Mouse (Mus musculus) heart, embryonic 14.5 days (tissue): Measurements from ENCODE around the gene Gamt. TPM values are rescaled to one million over a fixed set of nuclear protein-coding genes. Genes with fewer than 3 reads are reported as not detected.
A peak's percentile ranks its signal among the peaks of the same experiment; 100 is the strongest.

Experiments used
- ATAC-seq: fragments of 200-750 bp; cut with Nextera tagmentation; 2 replicates; pipeline ENCODE4 v1.8.0; 2017; ENCODE audit warnings: low read depth, moderate TSS enrichment; ENCODE audit not compliant: insufficient number of reproducible peaks, insufficient read depth, low FRiP score
- H3K27ac ChIP-seq, 2 experiments: fragments of 200-500 bp in 1 of 2; fragments of 300-500 bp in 1 of 2; sonication (generic) in 1 of 2; replicated peaks in 1 of 2; 2 replicates each; pipeline ENCODE4 v1.5.1; 2012 to 2014; ENCODE audit warnings: low read depth in 2 of 2, low read length in 2 of 2, control low read depth in 1 of 2, mild to moderate bottlenecking in 1 of 2, mixed read lengths in 1 of 2; ENCODE audit not compliant: control insufficient read depth in 1 of 2, insufficient read depth in 1 of 2
- H3K27me3 ChIP-seq: fragments of 300-500 bp; sonication (generic); 2 replicates; pipeline ENCODE4 v1.6.1; 2014; ENCODE audit warnings: mild to moderate bottlenecking, low read length, control low read depth; ENCODE audit not compliant: control insufficient read depth, insufficient read depth
- H3K36me3 ChIP-seq: fragments of 300-500 bp; sonication (generic); 2 replicates; pipeline ENCODE4 v1.6.1; 2014; ENCODE audit warnings: mild to moderate bottlenecking, control low read depth, low read length, mixed read lengths; ENCODE audit not compliant: control insufficient read depth, insufficient read depth
- H3K4me1 ChIP-seq, 2 experiments: fragments of 200-500 bp in 1 of 2; fragments of 300-500 bp in 1 of 2; sonication (generic) in 1 of 2; 2 replicates each; pipeline ENCODE4 v1.6.1; 2012 to 2014; ENCODE audit warnings: low read length in 2 of 2, control low read depth in 1 of 2, mixed read lengths in 1 of 2; ENCODE audit not compliant: control insufficient read depth in 2 of 2, insufficient read depth in 2 of 2
- H3K4me2 ChIP-seq: fragments of 300-500 bp; sonication (generic); 2 replicates; pipeline ENCODE4 v1.6.1; 2014; ENCODE audit warnings: mild to moderate bottlenecking, low read length
- H3K4me3 ChIP-seq, 2 experiments: fragments of 200-500 bp in 1 of 2; fragments of 300-500 bp in 1 of 2; sonication (generic) in 1 of 2; 2 replicates each; pipeline ENCODE4 v1.5.1; 2012 to 2014; ENCODE audit warnings: low read length in 2 of 2, mild to moderate bottlenecking in 2 of 2, control low read depth in 1 of 2, low read depth in 1 of 2, moderate library complexity in 1 of 2; ENCODE audit not compliant: control insufficient read depth in 1 of 2, insufficient read depth in 1 of 2
- H3K9ac ChIP-seq: fragments of 300-500 bp; sonication (generic); 2 replicates; pipeline ENCODE4 v1.6.1; 2014; ENCODE audit warnings: mild to moderate bottlenecking, low read length
- H3K9me3 ChIP-seq: fragments of 300-500 bp; sonication (generic); 2 replicates; pipeline ENCODE4 v1.6.1; 2016; ENCODE audit warnings: low read length, control low read depth; ENCODE audit not compliant: control insufficient read depth
- WGBS: fragments of 180-500 bp; shearing (Covaris S2); extraction: QIAGEN DNeasy Blood & Tissue Kit; methylation state at CpG from one replicate; pipeline ENCODE4 v1.1.7; 2014; 5-methylcytosine and 5-hydroxymethylcytosine counted together
- polyA plus RNA-seq: library from polyadenylated mRNA; unstranded; fragments of >200 nt; fragmentation: Nextera tagmentation; extraction: Ambion mirVana; gene quantifications from 2 replicates; pipeline ENCODE4 v1.2.1, GENCODE M21; 2014

The Gamt gene
- polyA plus RNA-seq, 1 experiment from 2014 or later: 61.5 TPM

GRCm38 (mm10) chr10:80262169-80262568 lies 1.4 kb upstream of the Gamt start:
- H3K4me3 ChIP-seq: peak overlapping the region in 1 of 2 experiments; percentile 53; a peak in 2 of 4 replicates
- 68% methylated on average over 12 of the region's 12 CpGs for WGBS
- H3K9ac ChIP-seq: peak overlapping the region; percentile 52

GRCm38 (mm10) chr10:80261585-80261968 lies 765 bp upstream of the Gamt start:
- ATAC-seq: peak; percentile 62
- 0% methylated on average over 14 of the region's 14 CpGs for WGBS
- H3K27ac ChIP-seq: peak overlapping the region; percentile 88 to 98
- peaks cover 25 to 39% of the 10 kb centered on the region in 2 experiments for H3K4me1 ChIP-seq
- peaks cover 29% of the 10 kb centered on the region for H3K36me3 ChIP-seq
- H3K9ac ChIP-seq: peak overlapping the region; percentile 52
- peak overlapping the region; percentile 53 to 60 for H3K4me3 ChIP-seq
- no peaks in the 10 kb centered on the region for H3K9me3 ChIP-seq
- H3K27me3 ChIP-seq: no peaks in the 10 kb centered on the region
- H3K4me2 ChIP-seq: peak overlapping the region; percentile 95

More at GRCm38 (mm10) chr10:80262169-80262568, 1.4 kb upstream of the Gamt start:
- Histone ChIP-seq H3K36me3 (peaks cover 24% of the 10 kb centered on the region), H3K27me3 (no peaks in the 10 kb centered on the region), H3K4me2 (peak overlapping the region; percentile 95), H3K9me3 (no peaks in the 10 kb centered on the region), H3K27ac (peak overlapping the region in 1 of 2 experiments; percentile 88; a peak in 2 of 4 replicates), H3K4me1 (peaks cover 29 to 45% of the 10 kb centered on the region in 2 experiments)
- ATAC-seq: no peak

- Histone ChIP-seq H3K9me3 (no peaks in the 10 kb centered on the region), H3K36me3 (peaks cover 43% of the 10 kb centered on the region), H3K27me3 (no peaks in the 10 kb centered on the region), H3K4me1 (peaks cover 19 to 32% of the 10 kb centered on the region in 2 experiments), H3K9ac (peak overlapping the region; percentile 82), H3K27ac (peak overlapping the region; percentile 68 to 88), H3K4me3 (peak overlapping the region; percentile 53 to 60), H3K4me2 (peak overlapping the region; percentile 95)
- 2% methylated on average over 19 of the region's 19 CpGs for WGBS
- ATAC-seq: no peak
Observed at GRCm38 (mm10) chr10:80259861-80260641, 761 bp downstream of the Gamt start.

- H3K9me3 ChIP-seq: no peaks in the 10 kb centered on the region
- peaks cover 49% of the 10 kb centered on the region for H3K36me3 ChIP-seq
- no peak for ATAC-seq
- H3K4me3 ChIP-seq: peak overlapping the region; percentile 53 to 60
- WGBS: 66% methylated on average over 6 of the region's 6 CpGs
- H3K27me3 ChIP-seq: no peaks in the 10 kb centered on the region
- H3K4me1 ChIP-seq: peaks cover 19 to 32% of the 10 kb centered on the region in 2 experiments
- H3K4me2 ChIP-seq: peak overlapping the region; percentile 95
- H3K9ac ChIP-seq: peak overlapping the region; percentile 82
- peak overlapping the region; percentile 68 to 88 for H3K27ac ChIP-seq
Observed at GRCm38 (mm10) chr10:80259463-80259805, 1.4 kb downstream of the Gamt start.

- H3K4me2 ChIP-seq: peak overlapping the region; percentile 95
- WGBS: 84% methylated on average over 14 of the region's 14 CpGs
- no peaks in the 10 kb centered on the region for H3K9me3 ChIP-seq
- no peaks in the 10 kb centered on the region for H3K27me3 ChIP-seq
- ATAC-seq: no peak
- peaks cover 54% of the 10 kb centered on the region for H3K36me3 ChIP-seq
- no peak overlapping the region for H3K4me3 ChIP-seq
- peak overlapping the region; percentile 82 for H3K9ac ChIP-seq
- H3K27ac ChIP-seq: no peak overlapping the region
- peaks cover 19 to 32% of the 10 kb centered on the region in 2 experiments for H3K4me1 ChIP-seq
Observed at GRCm38 (mm10) chr10:80258752-80259462, 1.9 kb downstream of the Gamt start.

GRCm38 (mm10) chr10:80257936-80258335 lies 2.9 kb downstream of the Gamt start:
- 63% methylated on average over 2 of the region's 2 CpGs for WGBS
- Histone ChIP-seq H3K27me3 (no peaks in the 10 kb centered on the region), H3K36me3 (peaks cover 63% of the 10 kb centered on the region), H3K4me2 (no peak overlapping the region), H3K27ac (no peak overlapping the region), H3K9me3 (no peaks in the 10 kb centered on the region), H3K4me1 (peaks cover 19 to 32% of the 10 kb centered on the region in 2 experiments), H3K9ac (no peak overlapping the region), H3K4me3 (no peak overlapping the region)
- no peak for ATAC-seq

GRCm38 (mm10) chr10:80255881-80256535 lies 4.8 kb downstream of the Gamt start:
- Histone ChIP-seq H3K27ac (no peak overlapping the region), H3K4me2 (no peak overlapping the region), H3K9ac (no peak overlapping the region), H3K4me3 (no peak overlapping the region), H3K9me3 (no peaks in the 10 kb centered on the region), H3K36me3 (peaks cover 76% of the 10 kb centered on the region), H3K27me3 (no peaks in the 10 kb centered on the region), H3K4me1 (peaks cover 15 to 25% of the 10 kb centered on the region in 2 experiments)
- 89% methylated on average over 5 of the region's 5 CpGs for WGBS
- ATAC-seq: no peak
